Mouse (Mus musculus) macrophage (primary cell): ENCODE results near the gene Catsper2. TPM values are rescaled to one million over a fixed set of nuclear protein-coding genes. Genes with fewer than 3 reads are reported as not detected.

ENCODE experiments used
- H3K27ac ChIP-seq: fragments of 350-480 bp; formaldehyde crosslinking; 2 replicates; pipeline ENCODE4 v1.9.0; 2021
- H3K36me3 ChIP-seq: fragments of 350-480 bp; formaldehyde crosslinking; 2 replicates; pipeline ENCODE4 v1.9.0; 2021; ENCODE audit errors: inconsistent target
- H3K4me3 ChIP-seq: fragments of 350-480 bp; formaldehyde crosslinking; 2 replicates; pipeline ENCODE4 v1.9.0; 2021; ENCODE audit errors: inconsistent target
- H3K79me2 ChIP-seq: fragments of 350-480 bp; formaldehyde crosslinking; 2 replicates; pipeline ENCODE4 v1.9.0; 2021; ENCODE audit errors: inconsistent target
- WGBS: methylation state at CpG from one replicate; pipeline ENCODE4 v1.1.7; 2026; ENCODE audit warnings: inconsistent platforms; ENCODE audit not compliant: missing documents; 5-methylcytosine and 5-hydroxymethylcytosine counted together
- polyA plus RNA-seq: library from polyadenylated mRNA; stranded (reverse); fragments of 250-400 nt; gene quantifications from 3 replicates; pipeline ENCODE4 v1.2.4, GENCODE M21; 2018; ENCODE audit warnings: inconsistent platforms

Gene Catsper2
- polyA plus RNA-seq, 1 experiment from 2014 or later: 0.65 TPM

- WGBS: 100% methylated on average over 2 of the region's 3 CpGs
- no peaks in the 10 kb centered on the region for H3K36me3 ChIP-seq
- H3K4me3 ChIP-seq: no peak overlapping the region
- H3K27ac ChIP-seq: no peak overlapping the region
- peaks cover 4% of the 10 kb centered on the region for H3K79me2 ChIP-seq
Observed at GRCm38 (mm10) chr2:121445117-121445516, 31.5 kb upstream of the Catsper2 start.

GRCm38 (mm10) chr2:121444178-121444577, 30.6 kb upstream of the Catsper2 start, which contains the start of gene Ell3:
Ell3 (minus strand) TSS chr2:121444278.
- WGBS: 91% methylated on average over 1 of the region's 1 CpGs

GRCm38 (mm10) chr2:121443068-121443349, 29.4 kb upstream of the Catsper2 start:
- no peak overlapping the region for H3K27ac ChIP-seq
- 20% methylated on average over 6 of the region's 8 CpGs for WGBS
- H3K79me2 ChIP-seq: no peaks in the 10 kb centered on the region
- no peaks in the 10 kb centered on the region for H3K36me3 ChIP-seq
- peak overlapping the region; percentile 35 for H3K4me3 ChIP-seq

More at GRCm38 (mm10) chr2:121444178-121444577, 30.6 kb upstream of the Catsper2 start, which contains the start of gene Ell3:
- Histone ChIP-seq H3K36me3 (no peaks in the 10 kb centered on the region), H3K27ac (no peak within 1 kb of the TSS), H3K4me3 (peak within 1 kb of the TSS; percentile 35; the same call in 1 of the 2 replicates), H3K79me2 (no peaks in the 10 kb centered on the region)

GRCm38 (mm10) chr2:121442259-121443067, 28.9 kb upstream of the Catsper2 start:
- Histone ChIP-seq H3K4me3 (peak overlapping the region; percentile 35), H3K79me2 (no peaks in the 10 kb centered on the region), H3K36me3 (no peaks in the 10 kb centered on the region), H3K27ac (no peak overlapping the region)
- WGBS: 4% methylated on average over 30 of the region's 30 CpGs

GRCm38 (mm10) chr2:121441800-121442199, 28.2 kb upstream of the Catsper2 start:
- Histone ChIP-seq H3K79me2 (no peaks in the 10 kb centered on the region), H3K4me3 (peak overlapping the region; percentile 35), H3K36me3 (no peaks in the 10 kb centered on the region), H3K27ac (no peak overlapping the region)
- WGBS: 37% methylated on average over 11 of the region's 11 CpGs

- Histone ChIP-seq H3K27ac (no peak overlapping the region), H3K79me2 (no peaks in the 10 kb centered on the region), H3K4me3 (no peak overlapping the region), H3K36me3 (peaks cover 2% of the 10 kb centered on the region; the same call in 1 of the 2 replicates)
- 80% methylated on average over 5 of the region's 5 CpGs for WGBS
Observed at GRCm38 (mm10) chr2:121440834-121441605, 27.4 kb upstream of the Catsper2 start.

- peaks cover 12% of the 10 kb centered on the region; the same call in 1 of the 2 replicates for H3K36me3 ChIP-seq
- no peaks in the 10 kb centered on the region for H3K79me2 ChIP-seq
- H3K27ac ChIP-seq: no peak overlapping the region
- H3K4me3 ChIP-seq: no peak overlapping the region
- WGBS: 91% methylated on average over 4 of the region's 4 CpGs
Observed at GRCm38 (mm10) chr2:121439746-121440145, 26.2 kb upstream of the Catsper2 start.

- H3K79me2 ChIP-seq: peaks cover 8% of the 10 kb centered on the region; the same call in 1 of the 2 replicates
- H3K27ac ChIP-seq: no peak overlapping the region
Observed at GRCm38 (mm10) chr2:121434854-121435253, 21.3 kb upstream of the Catsper2 start.

GRCm38 (mm10) chr2:121425890-121426289, 12.3 kb upstream of the Catsper2 start:
- Histone ChIP-seq H3K4me3 (no peak overlapping the region), H3K27ac (no peak overlapping the region), H3K36me3 (peaks cover 67% of the 10 kb centered on the region), H3K79me2 (peaks cover 97% of the 10 kb centered on the region)
- 100% methylated on average over 1 of the region's 2 CpGs for WGBS

More at GRCm38 (mm10) chr2:121434854-121435253, 21.3 kb upstream of the Catsper2 start:
- Histone ChIP-seq H3K4me3 (no peak overlapping the region), H3K36me3 (peaks cover 59% of the 10 kb centered on the region)
- WGBS: 100% methylated on average over 1 of the region's 1 CpGs

- Histone ChIP-seq H3K79me2 (peaks cover 100% of the 10 kb centered on the region), H3K27ac (no peak overlapping the region), H3K36me3 (peaks cover 47% of the 10 kb centered on the region), H3K4me3 (no peak overlapping the region)
- WGBS: 88% methylated on average over 2 of the region's 2 CpGs
Observed at GRCm38 (mm10) chr2:121423166-121423565, 9.6 kb upstream of the Catsper2 start.

GRCm38 (mm10) chr2:121418476-121418875, 4.9 kb upstream of the Catsper2 start:
- no peak overlapping the region for H3K4me3 ChIP-seq
- no peak overlapping the region for H3K27ac ChIP-seq
- 91% methylated on average over 3 of the region's 3 CpGs for WGBS
- peaks cover 31% of the 10 kb centered on the region for H3K36me3 ChIP-seq
- H3K79me2 ChIP-seq: peaks cover 96% of the 10 kb centered on the region

GRCm38 (mm10) chr2:121416356-121416755, 2.8 kb upstream of the Catsper2 start:
- no peak overlapping the region for H3K4me3 ChIP-seq
- peaks cover 75% of the 10 kb centered on the region for H3K79me2 ChIP-seq
- WGBS: 94% methylated on average over 6 of the region's 6 CpGs
- 0 out of 2 replicates have a peak, but pooled peaks cover 12% of the 10 kb centered on the region for H3K36me3 ChIP-seq
- H3K27ac ChIP-seq: no peak overlapping the region

- 0 out of 2 replicates have a peak, but pooled peaks cover 12% of the 10 kb centered on the region for H3K36me3 ChIP-seq
- H3K79me2 ChIP-seq: peaks cover 67% of the 10 kb centered on the region
- peak overlapping the region; percentile 79; the same call in 1 of the 2 replicates for H3K4me3 ChIP-seq
- 94% methylated on average over 3 of the region's 3 CpGs for WGBS
- no peak overlapping the region for H3K27ac ChIP-seq
Observed at GRCm38 (mm10) chr2:121415591-121415990, 2.0 kb upstream of the Catsper2 start.

- Histone ChIP-seq H3K36me3 (0 out of 2 replicates have a peak, but pooled peaks cover 12% of the 10 kb centered on the region), H3K79me2 (peaks cover 62% of the 10 kb centered on the region), H3K27ac (no peak overlapping the region), H3K4me3 (peak overlapping the region; percentile 79)
- WGBS: 31% methylated on average over 3 of the region's 3 CpGs
Observed at GRCm38 (mm10) chr2:121415103-121415502, 1.5 kb upstream of the Catsper2 start.
